Mouse (Mus musculus): ENCODE results near the gene Tepsin.

DNA sequence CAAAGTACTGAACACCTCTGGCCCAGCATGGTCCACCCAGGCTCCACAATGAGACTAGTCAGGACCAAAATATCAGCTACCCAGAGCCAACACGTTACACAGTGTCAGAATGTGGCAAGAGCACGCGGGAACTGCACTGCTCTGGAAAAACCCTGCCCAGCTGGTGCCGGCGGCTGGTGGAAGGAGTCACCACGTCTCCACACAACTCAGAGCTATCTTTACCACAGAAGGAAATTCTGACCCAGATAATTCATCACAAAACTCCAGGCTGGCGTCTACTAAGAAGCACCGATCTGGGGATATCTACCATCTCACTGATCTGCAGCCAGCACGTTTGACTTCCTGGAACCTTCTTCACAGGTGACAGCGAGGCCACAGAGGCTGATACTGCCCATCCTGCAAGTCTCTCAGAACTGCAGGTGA is 40.8 kb upstream of the Tepsin start:
- TF ChIP-seq EP300 (IDR thresholded peaks at IDR 0.05; ENCODE audit: insufficient read depth, low read depth, low read length), result no peak
- no peak for TF ChIP-seq POLR2A (IDR thresholded peaks at IDR 0.05; ENCODE audit: insufficient read depth, low read length)
- TF ChIP-seq CTCF (IDR thresholded peaks at IDR 0.05; ENCODE audit: low read depth, low read length), result no peak
